Mouse (Mus musculus): ENCODE results near the gene Pla2g12b. TPM values are rescaled to one million over a fixed set of nuclear protein-coding genes. Genes with fewer than 3 reads are reported as not detected.
"Not testable (repeated sequence)": the region's sequence is repeated elsewhere in the genome, so short reads cannot be mapped to it uniquely, and the experiment has no call there.

Gene Pla2g12b
- polyA plus RNA-seq, 1 experiment from 2014 or later, result not detected

DNA sequence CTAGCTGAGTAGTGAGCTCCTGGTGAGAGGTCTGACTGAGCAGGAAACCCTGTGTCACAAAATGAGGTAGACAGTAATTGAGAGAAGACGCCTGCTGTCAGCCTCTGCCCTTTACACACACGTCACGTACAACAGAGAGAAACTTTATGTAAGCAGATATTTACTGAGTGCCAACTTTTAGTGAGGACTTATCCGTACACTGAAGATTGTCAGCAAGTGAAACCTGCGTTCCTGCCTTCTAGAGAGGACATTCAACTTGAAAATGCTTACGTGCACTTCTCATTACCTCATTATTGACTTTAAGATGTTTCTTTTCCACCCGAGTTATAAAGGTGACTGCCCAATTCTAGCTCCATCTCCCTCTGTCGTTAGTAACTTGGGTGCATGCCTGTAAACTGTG, 34.7 kb upstream of the Pla2g12b start:
- WGBS, result 90% methylated on average over 8 of the region's 8 CpGs
- Histone ChIP-seq H3K4me1 (ENCODE audit: control insufficient read depth, insufficient read depth, low read length) (no peaks in the 10 kb centered on the region), H3K9ac (replicated peaks; ENCODE audit: low read depth, low read length) (no peak overlapping the region), H3K9me3 (ENCODE audit: control insufficient read depth, low read length) (no peaks in the 10 kb centered on the region), H3K4me2 (ENCODE audit: low read depth, low read length) (no peak overlapping the region), H3K27me3 (ENCODE audit: control insufficient read depth, insufficient read depth, low read length) (no peaks in the 10 kb centered on the region), H3K4me3 (ENCODE audit: low read depth, low read length) (no peak overlapping the region), H3K36me3 (ENCODE audit: control insufficient read depth, insufficient read depth, low read length) (peaks cover 57% of the 10 kb centered on the region; the same call in 1 of the 2 replicates), H3K27ac (ENCODE audit: low read depth, low read length) (no peak overlapping the region)
- no peak for ATAC-seq (ENCODE audit: low read depth)

DNA sequence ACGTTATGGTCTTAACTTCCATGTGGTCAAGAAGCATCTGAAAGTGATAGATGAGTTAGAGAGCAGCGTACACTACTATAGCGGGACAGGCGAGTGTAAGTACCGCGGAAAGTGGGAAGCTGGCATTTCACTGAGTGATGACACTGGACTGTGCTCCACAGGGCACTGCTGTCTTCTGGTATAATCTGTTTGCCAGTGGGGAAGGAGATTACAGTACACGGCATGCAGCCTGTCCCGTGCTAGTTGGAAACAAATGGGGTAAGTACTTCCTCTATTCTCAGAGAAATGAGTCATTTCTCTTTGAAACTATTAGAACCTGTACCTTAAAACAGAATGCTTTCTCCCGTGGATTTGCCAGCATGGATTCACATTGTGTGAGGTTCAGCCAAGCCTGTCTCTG, 34.0 kb upstream of the Pla2g12b start:
- Histone ChIP-seq H3K27me3 (ENCODE audit: control insufficient read depth, insufficient read depth, low read length) (no peaks in the 10 kb centered on the region), H3K9ac (replicated peaks; ENCODE audit: low read depth, low read length) (no peak overlapping the region), H3K27ac (ENCODE audit: low read depth, low read length) (no peak overlapping the region), H3K9me3 (ENCODE audit: control insufficient read depth, low read length) (no peaks in the 10 kb centered on the region), H3K36me3 (ENCODE audit: control insufficient read depth, insufficient read depth, low read length) (peaks cover 53% of the 10 kb centered on the region; the same call in 1 of the 2 replicates), H3K4me2 (ENCODE audit: low read depth, low read length) (no peak overlapping the region), H3K4me3 (ENCODE audit: low read depth, low read length) (no peak overlapping the region), H3K4me1 (ENCODE audit: control insufficient read depth, insufficient read depth, low read length) (no peaks in the 10 kb centered on the region)
- no peak for ATAC-seq (ENCODE audit: low read depth)
- whole genome bisulfite sequencing, result 95% methylated on average over 9 of the region's 9 CpGs

DNA sequence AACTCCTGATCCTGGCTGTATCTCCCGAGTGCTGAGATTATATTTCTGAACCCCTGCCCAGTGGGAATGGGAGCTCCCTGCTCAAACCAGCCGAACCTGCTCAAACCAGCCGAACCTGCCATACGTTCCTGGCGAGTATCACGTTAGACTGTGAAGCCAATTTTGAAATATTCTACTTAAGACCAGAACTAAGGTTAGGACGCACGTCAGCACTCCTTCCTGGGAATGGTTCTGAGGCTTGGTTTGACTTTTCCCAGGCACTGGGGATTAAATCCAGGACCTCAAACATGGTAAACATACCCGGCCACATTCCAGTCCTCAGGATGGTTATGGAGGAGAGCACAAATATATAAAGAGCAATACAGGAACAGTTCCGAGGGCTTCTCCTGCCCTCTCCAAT, 25.6 kb upstream of the Pla2g12b start:
- WGBS, result 95% methylated on average over 10 of the region's 10 CpGs

DNA sequence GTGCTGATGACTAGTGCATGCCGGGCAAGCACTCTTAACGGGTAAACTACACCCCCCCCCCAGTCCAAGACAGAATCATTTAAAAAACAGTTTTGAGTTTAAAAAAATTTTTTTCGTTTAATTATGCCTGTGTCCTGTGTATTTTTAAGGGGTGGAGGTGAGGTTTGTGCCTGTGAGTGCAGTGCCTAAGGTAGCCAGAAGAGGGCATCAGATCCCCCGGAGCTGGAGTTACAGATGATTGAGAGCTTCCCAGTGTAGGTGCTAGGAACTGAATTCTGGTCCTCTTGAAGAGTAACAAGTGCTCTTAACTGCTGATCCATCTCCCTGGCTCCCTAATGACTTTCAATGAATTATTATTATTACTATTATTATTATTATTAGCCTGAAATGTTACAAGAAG, 24.7 kb upstream of the Pla2g12b start:
- Histone ChIP-seq H3K27me3 (ENCODE audit: control insufficient read depth, insufficient read depth, low read length) (no peaks in the 10 kb centered on the region), H3K9ac (replicated peaks; ENCODE audit: low read depth, low read length) (no peak overlapping the region), H3K27ac (ENCODE audit: low read depth, low read length) (no peak overlapping the region), H3K4me2 (ENCODE audit: low read depth, low read length) (no peak overlapping the region), H3K4me3 (ENCODE audit: low read depth, low read length) (no peak overlapping the region), H3K36me3 (ENCODE audit: control insufficient read depth, insufficient read depth, low read length) (no peaks in the 10 kb centered on the region), H3K9me3 (ENCODE audit: control insufficient read depth, low read length) (no peaks in the 10 kb centered on the region), H3K4me1 (ENCODE audit: control insufficient read depth, insufficient read depth, low read length) (no peaks in the 10 kb centered on the region)
- ATAC-seq (ENCODE audit: low read depth), result no peak
- WGBS, result 92% methylated on average over 4 of the region's 4 CpGs

More for the DNA sequence above, 25.6 kb upstream of the Pla2g12b start:
- no peak overlapping the region for H3K4me2 ChIP-seq (ENCODE audit: low read depth, low read length)
- no peak overlapping the region for H3K4me3 ChIP-seq (ENCODE audit: low read depth, low read length)
- H3K27me3 ChIP-seq (ENCODE audit: control insufficient read depth, insufficient read depth, low read length), result no peaks in the 10 kb centered on the region
- H3K36me3 ChIP-seq (ENCODE audit: control insufficient read depth, insufficient read depth, low read length), result no peaks in the 10 kb centered on the region
- no peak overlapping the region for H3K27ac ChIP-seq (ENCODE audit: low read depth, low read length)
- no peaks in the 10 kb centered on the region for H3K4me1 ChIP-seq (ENCODE audit: control insufficient read depth, insufficient read depth, low read length)
- no peak overlapping the region for H3K9ac ChIP-seq (replicated peaks; ENCODE audit: low read depth, low read length)
- ATAC-seq (ENCODE audit: low read depth), result no peak
- no peaks in the 10 kb centered on the region for H3K9me3 ChIP-seq (ENCODE audit: control insufficient read depth, low read length)

DNA sequence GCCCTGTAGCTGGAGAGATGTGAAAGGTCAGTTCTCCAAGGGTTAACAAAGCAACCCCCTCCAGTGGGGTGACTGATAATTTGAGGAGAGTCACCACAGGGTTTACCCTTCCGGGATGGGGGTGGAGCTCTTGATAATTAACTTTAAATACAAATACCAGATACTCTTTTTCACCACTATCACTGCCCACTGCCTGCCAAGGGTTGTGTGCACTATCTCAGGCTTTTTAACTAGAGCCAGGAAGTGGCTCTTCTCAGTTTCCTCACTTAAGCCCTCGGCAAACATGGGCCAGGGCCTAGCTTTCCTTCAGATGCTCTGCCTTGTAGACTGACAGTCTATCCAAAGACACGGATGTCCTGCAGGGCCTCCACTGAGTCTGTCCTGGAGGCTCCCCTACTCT, 23.5 kb upstream of the Pla2g12b start:
- WGBS, result 62% methylated on average over 3 of the region's 3 CpGs
- no peaks in the 10 kb centered on the region for H3K36me3 ChIP-seq (ENCODE audit: control insufficient read depth, insufficient read depth, low read length)
- H3K4me3 ChIP-seq (ENCODE audit: low read depth, low read length), result no peak overlapping the region
- H3K9ac ChIP-seq (replicated peaks; ENCODE audit: low read depth, low read length), result no peak overlapping the region
- no peaks in the 10 kb centered on the region for H3K27me3 ChIP-seq (ENCODE audit: control insufficient read depth, insufficient read depth, low read length)
- H3K9me3 ChIP-seq (ENCODE audit: control insufficient read depth, low read length), result no peaks in the 10 kb centered on the region
- H3K4me1 ChIP-seq (ENCODE audit: control insufficient read depth, insufficient read depth, low read length), result no peaks in the 10 kb centered on the region
- H3K4me2 ChIP-seq (ENCODE audit: low read depth, low read length), result no peak overlapping the region
- ATAC-seq (ENCODE audit: low read depth), result no peak
- no peak overlapping the region for H3K27ac ChIP-seq (ENCODE audit: low read depth, low read length)

DNA sequence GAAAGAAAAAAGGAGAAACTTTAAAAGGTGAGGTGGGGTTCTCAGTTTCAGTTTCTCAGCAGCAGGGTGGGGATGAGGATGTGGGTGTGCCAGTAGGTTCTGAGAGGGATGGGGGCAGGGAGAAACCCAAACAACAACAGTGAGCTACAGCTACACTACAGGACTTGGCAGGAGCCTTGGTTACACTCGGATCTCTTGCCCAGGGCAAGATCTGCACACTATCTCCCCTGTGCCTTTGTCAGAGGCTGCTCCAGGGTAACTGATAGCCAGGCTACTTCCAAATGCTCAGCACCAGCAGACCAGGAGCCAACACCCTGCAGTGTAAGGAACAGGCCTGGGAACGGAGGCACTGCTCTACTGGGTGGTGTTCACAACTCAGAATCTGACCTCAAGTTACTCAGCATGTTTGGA, 23.0 kb upstream of the Pla2g12b start:
- 83% methylated on average over 2 of the region's 2 CpGs for WGBS
- ATAC-seq (ENCODE audit: low read depth), result no peak
- no peaks in the 10 kb centered on the region for H3K27me3 ChIP-seq (ENCODE audit: control insufficient read depth, insufficient read depth, low read length)

DNA sequence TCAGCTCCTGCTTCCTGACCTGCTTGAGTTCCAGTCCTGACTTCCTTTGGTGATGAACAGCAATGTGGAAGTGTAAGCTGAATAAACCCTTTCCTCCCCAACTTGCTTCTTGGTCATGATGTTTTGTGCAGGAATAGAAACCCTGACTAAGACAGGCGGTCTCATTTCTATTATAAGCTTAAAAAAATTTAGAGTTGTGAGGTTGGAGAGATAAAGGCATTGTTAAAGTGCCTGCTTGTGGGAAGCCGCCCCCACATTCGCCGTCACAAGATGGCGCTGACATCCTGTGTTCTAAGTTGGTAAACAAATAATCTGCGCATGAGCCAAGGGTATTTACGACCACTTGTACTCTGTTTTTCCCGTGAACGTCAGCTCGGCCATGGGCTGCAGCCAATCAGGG, 21.9 kb upstream of the Pla2g12b start:
- not testable (repeated sequence) for H3K4me3 ChIP-seq (ENCODE audit: low read depth, low read length); H3K27ac ChIP-seq (ENCODE audit: low read depth, low read length); ATAC-seq (ENCODE audit: low read depth); H3K9ac ChIP-seq (replicated peaks; ENCODE audit: low read depth, low read length); H3K9me3 ChIP-seq (ENCODE audit: control insufficient read depth, low read length); H3K4me1 ChIP-seq (ENCODE audit: control insufficient read depth, insufficient read depth, low read length); H3K36me3 ChIP-seq (ENCODE audit: control insufficient read depth, insufficient read depth, low read length); H3K4me2 ChIP-seq (ENCODE audit: low read depth, low read length); H3K27me3 ChIP-seq (ENCODE audit: control insufficient read depth, insufficient read depth, low read length)
- WGBS, result 83% methylated on average over 6 of the region's 10 CpGs

More for the DNA sequence above, 23.0 kb upstream of the Pla2g12b start:
- Histone ChIP-seq H3K9me3 (ENCODE audit: control insufficient read depth, low read length) (no peaks in the 10 kb centered on the region), H3K36me3 (ENCODE audit: control insufficient read depth, insufficient read depth, low read length) (no peaks in the 10 kb centered on the region), H3K27ac (ENCODE audit: low read depth, low read length) (no peak overlapping the region), H3K4me3 (ENCODE audit: low read depth, low read length) (no peak overlapping the region), H3K4me2 (ENCODE audit: low read depth, low read length) (no peak overlapping the region), H3K4me1 (ENCODE audit: control insufficient read depth, insufficient read depth, low read length) (no peaks in the 10 kb centered on the region), H3K9ac (replicated peaks; ENCODE audit: low read depth, low read length) (no peak overlapping the region)

DNA sequence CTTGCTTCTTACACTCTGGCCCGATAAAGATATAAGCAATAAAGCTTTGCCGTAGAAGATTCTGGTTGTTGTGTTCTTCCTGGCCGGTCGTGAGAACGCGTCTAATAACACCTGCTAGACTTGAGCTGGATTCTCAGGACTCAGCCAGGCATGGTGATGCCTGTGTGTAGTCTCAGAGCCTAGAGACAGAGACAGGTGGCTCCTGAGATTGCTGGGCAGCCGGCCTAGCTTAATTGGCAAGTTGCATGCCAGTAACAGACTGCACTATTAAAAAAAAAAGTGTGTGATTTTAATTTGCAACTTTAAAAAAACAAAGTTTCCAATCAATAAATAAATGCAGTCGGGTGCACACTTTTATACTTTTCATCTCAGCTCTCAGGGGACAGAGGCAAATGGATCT, 16.5 kb upstream of the Pla2g12b start:
- ATAC-seq (ENCODE audit: low read depth), result no peak
- Histone ChIP-seq H3K4me3 (ENCODE audit: low read depth, low read length) (no peak overlapping the region), H3K27me3 (ENCODE audit: control insufficient read depth, insufficient read depth, low read length) (no peaks in the 10 kb centered on the region), H3K9me3 (ENCODE audit: control insufficient read depth, low read length) (no peaks in the 10 kb centered on the region), H3K27ac (ENCODE audit: low read depth, low read length) (no peak overlapping the region), H3K9ac (replicated peaks; ENCODE audit: low read depth, low read length) (no peak overlapping the region), H3K4me1 (ENCODE audit: control insufficient read depth, insufficient read depth, low read length) (no peaks in the 10 kb centered on the region), H3K4me2 (ENCODE audit: low read depth, low read length) (no peak overlapping the region), H3K36me3 (ENCODE audit: control insufficient read depth, insufficient read depth, low read length) (no peaks in the 10 kb centered on the region)
- WGBS, result 92% methylated on average over 7 of the region's 8 CpGs

DNA sequence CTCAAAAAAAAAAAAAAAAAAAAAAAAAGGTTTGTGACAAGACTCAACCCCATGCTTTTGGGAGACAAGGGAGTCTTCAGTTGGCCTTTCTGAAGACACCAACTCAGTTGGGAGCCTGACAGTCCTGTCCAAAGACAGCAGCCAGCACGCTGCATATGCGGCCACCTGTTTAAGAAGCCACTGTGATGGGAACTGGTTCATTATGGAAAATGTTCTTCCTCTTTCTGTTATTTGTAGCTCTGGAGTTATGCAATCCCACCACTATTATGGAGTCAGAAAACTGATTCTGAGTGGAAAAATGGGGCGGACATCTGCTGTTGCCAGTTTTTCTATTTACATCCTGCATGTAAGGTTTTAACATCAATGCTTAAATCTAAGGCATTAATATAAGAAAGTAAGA, 13.8 kb upstream of the Pla2g12b start:
- H3K36me3 ChIP-seq (ENCODE audit: control insufficient read depth, insufficient read depth, low read length), result no peaks in the 10 kb centered on the region
- 92% methylated on average over 3 of the region's 3 CpGs for WGBS
- H3K4me3 ChIP-seq (ENCODE audit: low read depth, low read length), result no peak overlapping the region
- H3K9me3 ChIP-seq (ENCODE audit: control insufficient read depth, low read length), result no peaks in the 10 kb centered on the region
- no peak for ATAC-seq (ENCODE audit: low read depth)
- H3K4me2 ChIP-seq (ENCODE audit: low read depth, low read length), result no peak overlapping the region
- no peak overlapping the region for H3K9ac ChIP-seq (replicated peaks; ENCODE audit: low read depth, low read length)
- H3K4me1 ChIP-seq (ENCODE audit: control insufficient read depth, insufficient read depth, low read length), result no peaks in the 10 kb centered on the region
- no peaks in the 10 kb centered on the region for H3K27me3 ChIP-seq (ENCODE audit: control insufficient read depth, insufficient read depth, low read length)
- H3K27ac ChIP-seq (ENCODE audit: low read depth, low read length), result no peak overlapping the region

DNA sequence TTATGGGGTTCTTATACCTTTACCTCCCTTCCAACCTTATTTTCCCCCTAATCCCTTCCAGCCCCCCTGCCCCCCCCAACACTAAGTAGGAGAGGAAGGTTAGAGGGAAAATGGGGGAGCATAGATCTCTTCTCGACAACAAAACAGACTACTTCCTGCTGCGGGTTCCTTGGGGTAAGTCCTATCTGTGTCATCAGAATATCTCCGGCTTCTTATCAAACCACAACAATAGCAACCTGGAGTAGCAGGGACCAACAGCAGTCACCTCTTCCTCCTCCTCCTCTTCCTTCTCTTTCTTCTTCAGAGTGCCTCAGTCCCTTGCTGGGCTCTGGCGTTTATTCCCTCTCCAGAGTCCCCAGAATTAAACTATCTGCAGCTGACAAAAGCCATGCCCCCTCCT, 11.6 kb upstream of the Pla2g12b start:
- WGBS, result 57% methylated on average over 4 of the region's 4 CpGs
- H3K27ac ChIP-seq (ENCODE audit: low read depth, low read length), result no peak overlapping the region

More for the DNA sequence above, 11.6 kb upstream of the Pla2g12b start:
- H3K9me3 ChIP-seq (ENCODE audit: control insufficient read depth, low read length), result no peaks in the 10 kb centered on the region
- no peak overlapping the region for H3K9ac ChIP-seq (replicated peaks; ENCODE audit: low read depth, low read length)
- no peaks in the 10 kb centered on the region for H3K27me3 ChIP-seq (ENCODE audit: control insufficient read depth, insufficient read depth, low read length)
- no peak overlapping the region for H3K4me3 ChIP-seq (ENCODE audit: low read depth, low read length)
- no peaks in the 10 kb centered on the region for H3K36me3 ChIP-seq (ENCODE audit: control insufficient read depth, insufficient read depth, low read length)
- ATAC-seq (ENCODE audit: low read depth), result no peak
- H3K4me1 ChIP-seq (ENCODE audit: control insufficient read depth, insufficient read depth, low read length), result no peaks in the 10 kb centered on the region
- no peak overlapping the region for H3K4me2 ChIP-seq (ENCODE audit: low read depth, low read length)
